Mouse (Mus musculus) cerebellum, adult 11 months (tissue): ENCODE results near the gene Sbk2.
A peak's percentile ranks its signal among the peaks of the same experiment; 100 is the strongest.

Source experiments
- DNase-seq: peaks from one replicate; pipeline ENCODE4 v3.0.0; 2022

Sbk2 gene

GRCm38 (mm10) chr7:4920976-4921823 lies 43.0 kb downstream of the Sbk2 start:
- no peak for DNase-seq

DNA sequence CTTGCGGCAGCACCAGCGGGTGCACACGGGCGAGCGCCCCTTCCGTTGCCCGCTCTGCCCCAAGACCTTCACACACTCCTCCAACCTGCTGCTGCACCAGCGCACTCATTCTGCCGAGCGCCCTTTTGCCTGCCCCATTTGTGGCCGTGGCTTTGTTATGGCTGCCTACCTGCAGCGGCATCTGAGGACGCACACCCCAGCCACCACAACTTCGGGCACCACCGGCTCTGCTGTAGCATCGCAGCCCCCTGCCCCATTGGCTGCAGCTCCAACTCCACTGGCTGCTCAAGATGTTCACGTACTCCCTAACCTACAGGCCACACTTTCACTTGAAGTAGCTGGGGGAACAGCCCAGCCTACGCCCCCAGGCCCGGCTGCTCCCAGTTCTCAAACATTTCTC lies 43.7 kb downstream of the Sbk2 start:
- DNase-seq: no peak

- DNase-seq: no peak
Measured at GRCm38 (mm10) chr7:4919971-4920370, 44.2 kb downstream of the Sbk2 start.

DNA sequence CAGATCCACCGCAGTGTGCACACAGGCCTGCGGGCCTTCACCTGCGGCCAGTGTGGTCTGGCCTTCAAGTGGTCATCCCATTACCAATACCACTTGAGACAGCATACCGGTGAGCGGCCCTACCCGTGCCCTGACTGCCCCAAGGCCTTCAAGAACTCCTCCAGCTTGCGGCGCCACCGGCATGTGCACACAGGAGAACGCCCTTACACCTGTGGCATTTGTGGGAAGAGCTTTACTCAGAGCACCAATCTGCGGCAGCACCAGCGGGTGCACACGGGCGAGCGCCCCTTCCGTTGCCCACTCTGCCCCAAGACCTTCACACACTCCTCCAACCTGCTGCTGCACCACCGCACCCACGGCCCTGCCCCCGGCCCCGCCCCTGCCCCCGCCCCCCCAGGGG lies 45.1 kb downstream of the Sbk2 start:
- no peak for DNase-seq

DNA sequence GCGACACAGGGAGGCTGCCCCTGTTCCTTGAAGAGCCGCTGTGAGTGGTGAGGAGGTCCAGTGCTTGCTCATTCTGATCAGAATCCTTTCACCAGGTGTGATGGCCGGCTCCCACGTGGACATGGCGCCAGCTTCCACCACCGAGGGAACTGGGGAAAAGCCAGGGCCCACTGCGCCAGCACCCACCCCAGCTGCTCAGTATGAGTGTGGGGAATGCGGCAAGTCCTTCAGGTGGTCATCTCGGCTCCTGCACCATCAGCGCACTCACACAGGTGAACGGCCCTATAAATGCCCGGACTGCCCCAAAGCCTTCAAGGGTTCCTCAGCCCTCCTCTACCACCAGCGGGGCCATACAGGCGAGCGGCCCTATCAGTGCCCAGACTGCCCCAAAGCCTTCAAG lies 45.5 kb downstream of the Sbk2 start:
- DNase-seq: no peak

GRCm38 (mm10) chr7:4917494-4917893 lies 46.7 kb downstream of the Sbk2 start:
- no peak for DNase-seq

GRCm38 (mm10) chr7:4915669-4916416 lies 48.4 kb downstream of the Sbk2 start:
- peak; percentile 46 for DNase-seq

- peak; percentile 94 for DNase-seq
Measured at GRCm38 (mm10) chr7:4915007-4915665, 49.1 kb downstream of the Sbk2 start, which contains the start of gene Zfp628. TSS of gene Zfp628 (plus strand) at chr7:4915217.

GRCm38 (mm10) chr7:4912248-4912647 lies 52.0 kb downstream of the Sbk2 start:
- no peak for DNase-seq

- no peak for DNase-seq
Measured at GRCm38 (mm10) chr7:4911561-4911960, 52.6 kb downstream of the Sbk2 start.

GRCm38 (mm10) chr7:4906466-4906950 lies 57.7 kb downstream of the Sbk2 start, which contains the start of gene Gm36210:
TSS of gene Gm36210 (minus strand) at chr7:4906516.
- no peak for DNase-seq

DNA sequence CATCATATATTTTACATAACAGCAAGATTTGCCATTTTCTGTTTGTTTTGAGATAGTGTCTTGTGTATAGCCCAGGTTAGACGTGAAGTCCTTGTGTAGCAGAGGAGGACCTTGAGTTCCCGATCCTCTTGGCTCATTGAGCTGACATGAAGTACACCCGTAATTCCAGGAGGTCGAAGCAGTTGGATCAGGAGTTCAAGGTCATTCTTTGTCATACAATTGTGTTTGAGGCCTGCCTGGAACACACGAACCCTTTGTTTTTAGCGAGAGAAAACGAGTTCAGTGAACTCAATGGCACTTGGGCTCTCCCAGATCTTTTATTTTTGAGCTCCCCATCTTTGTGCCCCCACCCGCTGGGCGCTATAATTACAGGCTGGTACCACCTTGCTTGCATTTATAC lies 61.8 kb downstream of the Sbk2 start:
- no peak for DNase-seq

- no peak for DNase-seq
Measured at GRCm38 (mm10) chr7:4901171-4901570, 63.0 kb downstream of the Sbk2 start.

DNA sequence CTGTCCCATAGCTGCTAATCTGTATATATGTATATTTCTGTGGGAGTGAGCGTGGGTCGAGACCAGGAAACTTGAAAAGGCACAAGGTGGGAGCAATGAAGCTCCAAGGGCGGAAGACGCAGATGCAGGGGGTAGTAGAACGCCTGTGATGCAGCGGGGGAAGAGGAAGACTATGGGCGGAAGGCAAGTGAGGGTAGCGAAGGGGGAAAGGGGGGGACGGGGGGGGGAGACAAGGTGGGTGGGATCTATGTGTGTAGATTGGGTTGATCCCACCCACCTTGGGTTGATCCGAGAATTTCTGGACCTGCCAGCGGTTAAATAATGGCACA lies 63.7 kb downstream of the Sbk2 start:
- DNase-seq: no peak

GRCm38 (mm10) chr7:4899649-4900522 lies 64.3 kb downstream of the Sbk2 start:
- DNase-seq: no peak

DNA sequence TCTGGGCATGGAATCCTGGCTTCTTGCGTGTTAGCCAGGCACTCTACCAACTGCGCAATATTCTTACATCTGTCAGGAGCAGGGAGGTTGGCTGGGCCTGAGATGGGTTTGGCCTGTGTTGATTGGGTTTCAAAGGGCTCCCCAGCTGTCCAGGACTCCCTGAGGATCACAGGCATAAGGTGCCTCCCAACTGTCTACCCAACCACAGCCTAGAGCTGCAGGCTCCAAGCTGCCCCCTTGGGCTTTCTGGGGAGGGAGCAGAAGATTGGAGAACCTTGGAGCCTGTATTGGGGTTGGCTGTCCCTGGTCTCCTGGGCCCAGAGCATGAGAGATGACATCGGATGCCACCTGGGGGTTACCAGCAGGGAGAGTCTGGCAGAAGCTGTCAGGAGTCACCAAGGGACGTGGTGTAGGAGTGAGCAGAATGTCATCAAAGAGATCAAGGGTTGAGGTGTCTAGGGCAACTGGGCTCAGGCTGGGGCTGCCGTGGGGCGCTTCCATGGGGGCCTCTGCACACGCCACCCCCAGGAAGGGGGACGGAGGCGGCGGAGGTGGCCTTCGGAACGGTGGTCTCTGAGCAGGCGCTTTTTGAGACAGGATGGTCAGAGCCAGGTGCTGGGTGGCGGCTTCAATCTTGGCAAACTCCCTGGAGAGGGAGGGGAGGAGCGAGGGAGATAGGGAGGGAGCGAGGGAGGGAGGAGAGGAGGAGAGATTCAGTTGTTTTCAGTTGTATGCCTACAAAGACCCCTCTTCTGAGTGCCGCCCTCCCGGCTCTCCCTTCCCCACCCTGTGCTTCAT lies 65.2 kb downstream of the Sbk2 start:
- DNase-seq: no peak

GRCm38 (mm10) chr7:4895186-4895585 lies 69.0 kb downstream of the Sbk2 start:
- DNase-seq: no peak
